Mouse (Mus musculus) stomach, adult 2 months (tissue): ENCODE measurements around the gene Mapk8ip2. TPM values are rescaled to one million over a fixed set of nuclear protein-coding genes. Genes with fewer than 3 reads are reported as not detected.

Experiments
- polyA plus RNA-seq: library from polyadenylated mRNA; depleted of rRNA; stranded (reverse); fragments of >200 nt; gene quantifications from 2 replicates; pipeline ENCODE4 v1.2.3, GENCODE M21; 2012; rRNA removed

Gene Mapk8ip2
- polyA plus RNA-seq = 0.69 and 0.73 TPM in 2 replicates

DNA sequence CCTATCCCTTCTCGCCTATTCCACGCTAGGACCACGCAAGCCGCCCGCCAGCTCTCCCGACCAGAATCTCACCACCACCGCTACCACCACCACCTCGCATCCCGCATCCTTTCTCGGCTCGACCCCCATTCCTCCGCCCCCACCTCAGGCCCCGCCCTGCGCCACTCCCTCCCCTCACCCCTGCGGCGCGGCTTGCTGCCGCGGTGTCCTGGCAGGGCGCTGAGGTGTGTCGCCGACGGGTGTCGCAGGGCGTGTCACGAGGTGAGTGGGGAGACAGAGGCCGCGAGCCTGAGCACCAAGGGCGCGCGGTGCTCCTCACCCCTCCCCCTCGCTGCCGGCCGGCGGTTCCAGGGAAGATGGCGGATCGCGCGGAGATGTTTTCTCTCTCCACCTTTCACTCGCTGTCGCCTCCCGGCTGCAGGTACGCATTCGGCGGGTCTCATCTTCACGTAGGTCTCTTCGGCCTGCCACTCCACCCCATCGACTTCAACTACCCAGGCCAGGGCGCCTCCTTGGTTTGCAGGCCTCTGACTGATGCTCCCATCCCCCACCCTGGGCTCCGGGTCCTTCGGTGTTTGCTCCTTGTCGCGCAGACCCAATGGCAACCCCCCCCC is at the start of gene Mapk8ip2:
Gene Mapk8ip2, plus strand, starts transcription at position 49 of the 614 bp plus-strand sequence.

DNA sequence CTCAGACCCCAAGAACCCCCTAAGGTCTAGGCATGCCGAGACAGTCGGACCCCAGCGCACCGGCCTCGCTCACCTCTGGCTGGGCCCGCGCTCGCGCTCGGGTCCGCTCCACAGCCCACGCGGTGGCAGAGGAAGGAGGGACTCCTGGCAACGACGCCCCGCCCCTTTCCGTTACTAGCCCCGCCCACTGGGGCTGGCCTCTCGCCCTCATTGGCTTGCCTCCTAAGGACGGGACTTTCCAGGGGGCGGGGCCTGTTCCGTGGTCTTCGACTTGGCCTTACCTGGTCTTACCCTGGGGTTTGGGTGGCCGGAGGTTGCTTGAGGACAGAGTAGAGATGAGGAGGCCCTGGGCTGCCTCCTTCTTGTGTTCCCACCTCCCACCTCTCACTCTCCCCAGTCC is 43.6 kb upstream of the Mapk8ip2 start, which contains the start of gene Syce3:
Gene Syce3, minus strand, starts transcription at position 386 of the 400 bp plus-strand sequence.

DNA sequence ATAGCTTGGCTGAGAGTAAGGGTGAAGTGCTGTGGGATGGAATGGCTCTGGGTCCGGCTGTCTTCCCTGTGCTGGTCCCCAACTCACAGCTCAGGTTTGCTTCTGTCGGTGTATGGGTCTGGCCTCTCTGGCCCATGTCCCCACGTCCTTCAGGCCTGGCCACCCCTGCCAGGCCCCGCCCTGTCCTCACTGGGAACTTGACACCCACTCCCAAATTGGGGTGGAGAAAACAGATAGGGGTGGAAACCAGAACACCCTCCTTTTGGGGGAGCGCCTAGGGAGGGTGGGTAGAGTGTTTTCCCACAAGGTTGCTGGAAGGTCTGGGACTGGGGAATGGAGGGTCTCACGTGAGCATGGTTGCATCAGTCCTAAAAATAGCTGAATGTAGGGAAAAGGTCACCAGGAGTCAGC is 28.0 kb upstream of the Mapk8ip2 start, which contains the start of gene Cpt1b:
Gene Cpt1b, minus strand, starts transcription at position 153 of the 411 bp plus-strand sequence.

DNA sequence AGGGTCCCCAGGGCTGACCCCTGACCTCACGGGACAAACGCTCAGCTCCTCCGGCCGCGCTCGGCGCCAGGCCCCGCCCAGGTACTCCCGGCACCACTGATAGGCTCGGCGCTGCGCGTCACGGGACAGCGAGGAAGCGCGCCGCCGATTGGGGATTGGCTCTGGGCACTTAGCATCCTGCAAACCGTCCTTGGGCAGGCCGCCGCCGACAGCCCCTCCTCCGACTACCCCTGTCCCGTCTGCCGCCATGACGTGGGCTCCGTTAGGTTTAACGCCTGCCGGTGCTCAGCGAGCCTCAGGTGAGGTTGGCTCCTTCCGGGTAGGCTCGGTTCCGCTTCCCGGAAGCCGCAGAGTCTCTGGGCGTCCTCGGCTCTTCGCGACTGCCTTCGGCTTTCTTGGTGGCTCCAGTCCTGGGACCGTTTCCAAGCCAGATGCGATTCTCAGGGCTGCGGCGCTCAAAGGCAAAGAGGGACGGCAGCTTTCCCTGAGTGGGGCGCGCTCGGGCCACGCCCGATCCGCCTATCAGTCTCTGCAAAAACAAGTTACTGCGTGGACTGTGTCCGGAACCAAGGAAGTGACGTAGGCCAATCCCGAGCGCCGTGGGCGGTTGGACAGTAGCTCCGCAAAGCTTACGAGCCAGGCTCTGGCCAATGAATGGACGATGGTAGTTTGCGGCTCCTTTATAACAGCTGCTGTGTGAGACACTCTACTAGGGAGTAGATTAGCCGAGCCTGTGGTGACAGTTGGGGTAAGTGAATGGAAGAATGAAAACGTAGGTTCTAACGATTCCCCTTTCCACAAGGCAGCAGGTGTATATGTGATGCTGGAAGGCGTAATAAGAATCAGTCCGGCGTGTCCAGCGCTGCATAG is 24.1 kb upstream of the Mapk8ip2 start, which contains the start of the genes C730034F03Rik, Gm44502 and Chkb:
Gene C730034F03Rik, plus strand, starts transcription at position 238 of the 870 bp plus-strand sequence.
Gene Gm44502, minus strand, starts transcription at position 345 of the 870 bp plus-strand sequence.
Gene Chkb, minus strand, starts transcription at position 557 of the 870 bp plus-strand sequence.

DNA sequence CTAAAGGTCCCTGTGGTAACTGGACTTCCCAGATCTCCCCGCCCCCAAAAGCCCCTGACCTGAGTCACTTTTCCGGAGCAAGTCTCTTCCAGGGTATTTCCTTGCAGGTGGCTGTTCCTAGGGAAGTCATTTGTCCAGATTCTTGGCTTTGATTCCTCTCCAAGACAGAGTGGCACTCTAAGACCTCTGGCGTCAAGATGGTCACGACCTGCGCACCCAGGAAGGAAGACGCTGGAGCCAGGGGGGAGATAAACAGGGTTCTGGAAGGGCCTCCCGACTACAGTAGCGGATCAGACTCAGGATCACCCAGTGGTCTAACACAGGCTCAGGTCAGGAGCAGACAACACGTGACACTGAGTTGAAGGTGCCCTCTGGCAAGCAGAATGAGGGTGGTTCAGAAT is 23.4 kb downstream of the Mapk8ip2 start, which contains the start of gene Arsa:
Gene Arsa, minus strand, starts transcription at position 335 of the 401 bp plus-strand sequence.

DNA sequence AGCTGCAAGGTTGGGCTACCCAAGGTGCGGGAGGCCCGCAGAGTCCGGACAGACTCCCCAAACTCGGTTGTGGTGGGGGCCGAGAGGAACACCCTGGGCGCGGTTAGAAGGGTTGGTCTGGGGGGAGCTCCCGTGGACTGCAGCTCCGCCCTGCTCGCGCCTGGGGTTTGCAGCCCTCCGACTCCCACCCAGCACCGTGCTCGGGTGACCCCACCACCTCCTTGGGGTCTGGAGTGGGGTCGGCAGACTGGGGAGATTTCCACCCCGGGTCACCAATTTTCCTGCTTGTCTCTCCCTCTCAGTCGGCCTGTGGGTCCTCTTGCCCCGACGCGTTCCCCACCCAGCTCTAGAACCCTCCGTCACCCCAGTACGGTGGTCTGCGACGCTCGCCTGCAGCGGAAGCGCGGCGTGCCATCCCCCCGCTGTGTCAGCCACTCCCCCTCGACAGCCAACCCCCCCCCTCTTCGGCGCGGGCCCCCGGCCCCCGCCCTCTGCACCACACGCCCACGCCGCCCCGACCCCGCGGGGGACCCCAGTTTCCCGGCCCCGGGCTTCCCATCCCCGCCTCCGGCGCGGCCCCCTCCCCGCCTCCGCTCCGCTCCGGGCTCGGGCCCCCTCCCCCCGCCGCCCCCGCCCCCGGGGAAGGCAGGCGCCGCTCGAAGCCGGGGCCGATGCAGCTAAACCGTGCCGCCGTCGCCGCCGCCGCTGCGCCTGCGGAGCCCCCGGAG is 45.4 kb downstream of the Mapk8ip2 start, which contains the start of gene Shank3:
Gene Shank3, plus strand, starts transcription at position 663 of the 728 bp plus-strand sequence.

Other genes starting within 250 kb of the Mapk8ip2 start
- gene Ppp6r2, start 242.4 kb upstream of the Mapk8ip2 start, polyA plus RNA-seq = 113 and 257 TPM in 2 replicates
- 100 and 115 TPM in 2 replicates for gene Sbf1, start 138.6 kb upstream of the Mapk8ip2 start, polyA plus RNA-seq
- 4.1 and 5.8 TPM in 2 replicates for gene Adm2, start 131.2 kb upstream of the Mapk8ip2 start, polyA plus RNA-seq
- gene Miox, start 119.5 kb upstream of the Mapk8ip2 start, polyA plus RNA-seq = 1.2 TPM in 1 of 2 replicates, not detected in the other
- gene Lmf2, start 98.3 kb upstream of the Mapk8ip2 start, polyA plus RNA-seq = 17.5 and 19.8 TPM in 2 replicates
- gene Ncaph2, start 98.2 kb upstream of the Mapk8ip2 start, polyA plus RNA-seq = 88.6 and 103 TPM in 2 replicates
- gene Sco2, start 80.1 kb upstream of the Mapk8ip2 start, polyA plus RNA-seq = 22.5 and 28.4 TPM in 2 replicates
- 2.5 and 6.6 TPM in 2 replicates for gene Tymp, start 76.9 kb upstream of the Mapk8ip2 start, polyA plus RNA-seq
- 3.9 and 4.4 TPM in 2 replicates for gene Odf3b, start 74.6 kb upstream of the Mapk8ip2 start, polyA plus RNA-seq
- gene Klhdc7b, start 69.0 kb upstream of the Mapk8ip2 start, polyA plus RNA-seq = not detected in 2 replicates
- not detected in 2 replicates for gene Syce3, start 43.4 kb upstream of the Mapk8ip2 start, polyA plus RNA-seq
- gene Cpt1b, start 28.1 kb upstream of the Mapk8ip2 start, polyA plus RNA-seq = 1.7 and 5.0 TPM in 2 replicates
- 0.14 and 0.23 TPM in 2 replicates for gene C730034F03Rik, start 24.3 kb upstream of the Mapk8ip2 start, polyA plus RNA-seq
- 0.27 and 1.8 TPM in 2 replicates for gene Gm44502, start 24.2 kb upstream of the Mapk8ip2 start, polyA plus RNA-seq
- gene Chkb, start 24.0 kb upstream of the Mapk8ip2 start, polyA plus RNA-seq = 38.2 and 43.2 TPM in 2 replicates
- 15.1 and 20.1 TPM in 2 replicates for gene Arsa, start 23.5 kb downstream of the Mapk8ip2 start, polyA plus RNA-seq
- 7.6 and 8.7 TPM in 2 replicates for gene Shank3, start 45.7 kb downstream of the Mapk8ip2 start, polyA plus RNA-seq
- gene Acr, start 114.4 kb downstream of the Mapk8ip2 start, polyA plus RNA-seq = 0.04 and 0.43 TPM in 2 replicates
- 1.8 and 3.4 TPM in 2 replicates for gene Rabl2, start 138.0 kb downstream of the Mapk8ip2 start, polyA plus RNA-seq